Mouse (Mus musculus) cerebellum, postnatal 10 days (tissue): ENCODE measurements around the gene Rnf39.
A peak's percentile ranks its signal among the peaks of the same experiment; 100 is the strongest.

ENCODE experiments used
- DNase-seq, 2 experiments: peaks; one replicate each; pipeline ENCODE4 v3.0.0; 2021; ENCODE audit warnings: mixed read lengths in 2 of 2

Gene Rnf39

GRCm38 (mm10) chr17:36943691-36944090, 973 bp downstream of the Rnf39 start:
- no peak for DNase-seq

DNA sequence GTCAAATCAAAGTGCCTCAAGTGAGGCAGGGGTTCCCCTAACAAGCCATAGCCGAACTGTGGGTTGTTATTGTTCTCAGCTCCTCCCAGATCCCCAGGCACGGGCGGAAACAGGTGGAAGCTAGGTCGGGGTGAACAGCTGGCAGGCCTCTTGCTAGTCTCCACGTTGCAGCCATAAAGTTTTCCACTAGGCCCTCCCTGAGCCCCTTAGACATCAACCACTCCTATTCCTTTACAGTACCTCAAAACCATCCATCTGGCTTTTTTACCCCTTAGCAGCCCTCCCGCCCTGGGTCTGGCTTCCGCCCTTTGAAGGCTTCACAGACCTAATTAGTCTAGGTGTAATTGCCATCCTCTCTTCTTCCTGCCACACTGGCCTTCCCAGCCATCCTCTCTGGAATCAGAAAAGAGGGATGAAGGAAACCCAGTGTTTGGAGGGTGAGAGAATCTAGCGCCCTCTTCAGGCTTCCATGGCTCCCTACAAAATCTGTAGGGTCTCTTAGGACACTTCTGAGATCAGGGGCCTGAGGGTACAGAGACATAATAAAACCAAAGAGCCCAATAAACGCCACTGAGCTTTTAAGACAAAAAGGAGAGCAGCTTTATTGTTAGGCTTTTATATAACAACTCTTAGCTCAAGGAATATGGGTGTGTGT, 1.5 kb downstream of the Rnf39 start:
- DNase-seq, result peak; percentile 17 to 43

DNA sequence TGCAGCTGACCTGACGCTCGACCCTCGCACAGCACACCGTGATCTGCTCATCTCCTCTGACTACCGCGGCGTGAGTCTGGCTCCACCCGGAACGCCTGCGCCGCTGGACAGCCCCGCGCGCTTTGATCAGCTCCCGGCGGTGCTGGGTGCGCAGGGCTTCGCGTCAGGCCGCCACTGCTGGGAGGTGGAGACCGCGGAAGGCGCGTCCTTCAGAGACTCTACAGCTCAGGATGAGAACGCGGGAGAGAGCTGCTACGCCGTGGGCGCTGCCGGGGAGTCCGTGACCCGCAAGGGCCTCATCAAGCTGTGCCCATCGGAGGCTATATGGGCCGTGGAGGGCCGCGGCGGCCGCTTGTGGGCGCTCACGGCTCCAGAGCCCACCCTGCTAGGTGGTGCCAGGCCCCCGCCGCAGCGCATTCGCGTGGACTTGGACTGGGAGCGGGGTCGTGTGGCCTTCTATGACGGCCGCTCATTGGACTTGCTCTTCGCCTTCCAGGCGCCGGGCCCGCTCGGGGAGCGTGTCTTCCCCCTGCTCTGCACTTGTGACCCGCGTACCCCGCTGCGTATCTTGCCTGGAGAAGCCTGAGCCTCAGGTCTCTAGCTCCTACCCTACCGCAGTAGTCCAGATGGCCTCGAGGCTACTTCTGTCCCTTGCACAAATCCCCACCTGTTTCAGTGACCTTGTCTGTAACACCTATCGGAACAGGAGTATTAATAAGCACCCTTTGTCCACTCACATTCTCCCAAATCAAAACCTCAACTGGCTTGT, 4.5 kb downstream of the Rnf39 start:
- DNase-seq, result peak; percentile 83 to 87

DNA sequence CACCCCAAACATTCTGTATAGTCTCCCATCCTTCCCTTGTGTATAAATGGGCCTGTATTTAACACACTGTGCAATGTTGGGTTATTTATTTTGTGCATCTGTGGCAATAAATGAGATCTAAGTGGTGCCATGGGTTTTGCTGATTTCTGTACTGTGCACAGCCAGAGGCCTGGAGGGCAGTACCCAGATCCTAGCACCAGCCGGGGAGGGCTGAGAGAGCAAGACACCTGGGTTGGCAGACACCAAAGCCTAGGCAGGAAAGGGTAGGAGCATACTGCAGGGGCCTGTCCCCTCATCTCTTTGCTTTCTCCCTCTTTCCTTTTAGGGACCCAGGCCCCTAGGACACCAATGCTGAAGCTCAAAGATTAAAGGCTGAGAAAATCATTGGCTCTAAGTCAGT, 5.6 kb downstream of the Rnf39 start:
- DNase-seq, result no peak

DNA sequence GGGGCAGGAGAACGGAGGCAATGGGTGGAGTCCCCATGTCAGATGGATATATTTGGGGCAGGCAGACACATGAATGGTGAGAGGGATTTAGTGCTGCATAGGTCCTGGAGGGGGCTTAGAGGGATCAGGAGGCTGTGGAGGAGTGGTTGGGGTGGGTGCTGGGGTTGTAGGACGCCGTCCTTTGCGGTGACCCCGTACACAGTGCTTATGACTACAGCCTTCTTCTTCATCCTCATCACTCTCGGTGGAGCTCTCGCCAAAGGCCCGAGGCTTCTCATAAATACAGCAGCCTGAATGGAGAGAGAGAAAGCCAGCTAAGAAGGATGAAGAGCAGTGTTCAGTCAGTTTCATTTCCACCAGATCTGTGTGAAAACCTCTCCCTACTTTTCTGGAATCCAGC, 6.5 kb downstream of the Rnf39 start:
- DNase-seq, result no peak

GRCm38 (mm10) chr17:36950981-36951947, 8.5 kb downstream of the Rnf39 start, which contains the start of gene Ppp1r11:
Gene Ppp1r11 (minus strand): TSS chr17:36951741.
- peak; percentile 98 to 99 for DNase-seq

DNA sequence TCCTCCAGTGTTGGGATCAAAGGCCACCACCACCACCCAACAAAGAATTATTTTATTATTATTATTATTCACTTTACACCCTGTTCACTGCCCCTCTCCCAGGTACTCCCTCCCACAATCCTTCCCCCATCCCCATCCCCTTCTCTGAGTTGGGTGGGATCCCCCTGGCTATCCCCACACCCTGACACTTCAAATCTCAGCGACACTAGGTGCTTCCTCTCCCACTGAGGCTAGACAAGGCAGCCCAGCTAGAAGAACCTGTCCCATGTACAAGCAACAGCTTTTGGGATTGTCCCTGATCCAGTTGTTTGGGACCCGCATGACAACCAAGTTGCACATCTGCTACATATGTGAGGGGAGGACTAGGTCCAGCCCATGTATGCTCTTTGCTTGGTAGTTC, 9.9 kb downstream of the Rnf39 start:
- no peak for DNase-seq

GRCm38 (mm10) chr17:36953062-36953461, 10.3 kb downstream of the Rnf39 start:
- no peak for DNase-seq

GRCm38 (mm10) chr17:36957999-36958743, 15.5 kb downstream of the Rnf39 start, which contains the start of the genes Znrd1 and Znrd1as:
Gene Znrd1 (minus strand): TSS chr17:36958559.
Gene Znrd1as (plus strand): TSS chr17:36958592.
- peak; percentile 96 for DNase-seq

DNA sequence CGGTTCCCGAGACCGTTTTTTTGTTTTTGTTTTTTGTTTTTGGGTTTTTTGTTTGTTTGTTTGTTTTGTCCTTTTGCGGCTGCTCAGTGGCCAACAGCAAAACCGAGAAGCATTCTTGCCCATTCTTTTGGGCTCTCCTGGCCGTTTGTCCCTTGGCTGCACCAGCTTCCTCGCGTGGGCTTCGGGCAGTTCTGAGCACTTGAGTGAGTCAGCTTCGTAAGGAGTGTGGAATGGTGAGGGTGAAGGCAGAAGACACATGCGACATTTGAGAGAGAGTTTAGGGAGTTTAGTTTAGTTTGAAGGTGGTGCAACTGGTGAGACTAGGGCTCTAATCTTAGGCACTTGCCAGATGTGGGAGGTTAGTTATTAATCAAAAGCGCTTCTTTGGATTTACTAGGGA, 16.2 kb downstream of the Rnf39 start:
- no peak for DNase-seq

DNA sequence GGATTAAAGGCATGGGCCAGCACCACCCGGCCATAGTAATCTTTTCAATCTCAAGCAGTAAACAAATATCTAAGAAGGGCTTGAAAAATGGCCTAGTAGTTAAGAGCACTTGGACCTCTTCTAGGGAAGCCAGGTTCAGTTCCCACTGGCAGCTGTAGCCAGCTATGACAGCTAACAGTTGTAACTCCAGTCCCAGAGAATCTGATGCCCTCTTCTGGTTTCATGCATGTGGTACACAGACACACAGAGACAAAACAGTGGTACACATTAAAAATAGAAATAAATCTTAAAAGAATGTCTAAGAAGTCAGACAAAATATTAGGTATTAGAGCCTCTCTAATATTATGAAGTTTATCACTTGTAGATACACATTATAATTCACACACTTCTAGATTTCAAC, 18.4 kb downstream of the Rnf39 start:
- DNase-seq, result no peak

- DNase-seq, result no peak
Observed at GRCm38 (mm10) chr17:36966875-36967274, 24.2 kb downstream of the Rnf39 start.

DNA sequence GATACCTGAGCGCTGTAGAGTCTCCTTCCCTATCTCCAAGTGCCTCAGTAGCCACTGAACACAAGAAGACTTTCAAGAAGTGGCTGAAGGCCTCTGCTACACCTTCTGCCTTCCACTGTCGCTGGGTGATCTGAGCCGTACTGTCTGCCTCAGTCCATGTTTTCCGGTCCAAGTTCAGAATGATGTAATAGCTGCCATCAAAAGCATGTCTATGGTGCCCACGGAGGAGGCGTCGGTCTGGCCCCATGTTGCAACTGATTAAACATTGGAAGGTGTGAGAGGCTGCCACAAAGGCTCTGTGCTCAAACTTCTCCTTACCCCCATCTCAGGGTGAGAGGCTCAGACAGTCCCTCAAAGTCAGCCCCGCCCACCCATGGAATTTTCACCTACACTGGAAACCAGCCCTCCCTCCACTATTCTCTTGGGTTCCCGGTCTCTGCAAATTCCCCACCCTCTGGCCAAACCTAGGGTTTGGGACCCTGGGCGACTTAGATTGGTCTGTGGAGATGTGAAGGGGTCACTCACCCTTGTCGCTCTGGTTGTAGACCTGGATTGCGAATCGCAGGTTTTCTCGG, 27.7 kb downstream of the Rnf39 start:
- no peak for DNase-seq

- no peak for DNase-seq
Observed at GRCm38 (mm10) chr17:36971172-36971850, 28.6 kb downstream of the Rnf39 start.

DNA sequence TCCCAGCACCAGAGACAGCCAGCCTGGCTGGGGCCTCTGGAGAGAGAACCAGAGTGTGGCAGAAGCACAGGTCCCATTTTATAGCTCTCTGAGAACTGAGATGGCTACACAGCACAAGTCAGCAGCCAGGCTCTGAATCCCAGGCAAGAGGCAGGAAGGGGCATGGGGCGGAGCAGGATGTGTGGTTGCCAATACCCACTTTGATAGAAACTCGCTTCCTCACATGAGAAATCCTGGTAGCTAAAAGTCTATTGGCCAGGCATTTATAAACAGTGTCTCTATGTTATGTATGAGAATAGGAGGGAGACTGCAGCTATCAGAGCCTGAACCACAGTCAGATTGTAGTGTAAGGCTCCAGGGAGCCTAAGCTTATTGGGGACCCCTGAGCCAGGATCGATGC, 30.1 kb downstream of the Rnf39 start:
- DNase-seq, result no peak

DNA sequence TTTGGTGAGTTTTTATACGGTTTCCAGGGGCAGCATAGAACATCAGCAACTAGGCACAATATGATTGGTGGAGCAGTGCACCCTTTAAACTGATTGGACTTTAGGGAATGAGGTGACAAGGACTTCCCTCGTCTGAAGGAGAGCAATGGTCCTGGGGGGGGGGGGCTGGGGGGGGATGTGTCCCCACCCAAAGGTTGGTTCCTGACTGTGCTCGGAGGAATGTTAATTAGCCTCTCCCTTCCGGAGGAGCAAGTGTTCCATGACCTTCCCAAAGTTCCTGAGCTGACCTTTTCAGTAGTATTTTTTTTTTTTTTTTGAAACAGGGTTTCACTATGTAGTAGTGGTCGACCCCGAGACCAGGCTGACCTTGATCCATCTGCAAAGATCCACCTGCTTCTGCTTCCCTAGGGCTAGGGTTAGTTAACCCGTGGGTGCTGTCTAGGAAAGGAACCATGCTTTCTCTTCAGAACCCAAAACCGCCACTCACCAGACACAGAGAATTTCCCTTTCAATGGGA, 30.6 kb downstream of the Rnf39 start:
- DNase-seq, result no peak

GRCm38 (mm10) chr17:36981221-36981813, 38.6 kb downstream of the Rnf39 start, which contains the start of gene 2410137M14Rik:
Gene 2410137M14Rik (minus strand): TSS chr17:36981237.
- no peak for DNase-seq

- no peak for DNase-seq
Observed at GRCm38 (mm10) chr17:36981845-36982244, 39.1 kb downstream of the Rnf39 start.

DNA sequence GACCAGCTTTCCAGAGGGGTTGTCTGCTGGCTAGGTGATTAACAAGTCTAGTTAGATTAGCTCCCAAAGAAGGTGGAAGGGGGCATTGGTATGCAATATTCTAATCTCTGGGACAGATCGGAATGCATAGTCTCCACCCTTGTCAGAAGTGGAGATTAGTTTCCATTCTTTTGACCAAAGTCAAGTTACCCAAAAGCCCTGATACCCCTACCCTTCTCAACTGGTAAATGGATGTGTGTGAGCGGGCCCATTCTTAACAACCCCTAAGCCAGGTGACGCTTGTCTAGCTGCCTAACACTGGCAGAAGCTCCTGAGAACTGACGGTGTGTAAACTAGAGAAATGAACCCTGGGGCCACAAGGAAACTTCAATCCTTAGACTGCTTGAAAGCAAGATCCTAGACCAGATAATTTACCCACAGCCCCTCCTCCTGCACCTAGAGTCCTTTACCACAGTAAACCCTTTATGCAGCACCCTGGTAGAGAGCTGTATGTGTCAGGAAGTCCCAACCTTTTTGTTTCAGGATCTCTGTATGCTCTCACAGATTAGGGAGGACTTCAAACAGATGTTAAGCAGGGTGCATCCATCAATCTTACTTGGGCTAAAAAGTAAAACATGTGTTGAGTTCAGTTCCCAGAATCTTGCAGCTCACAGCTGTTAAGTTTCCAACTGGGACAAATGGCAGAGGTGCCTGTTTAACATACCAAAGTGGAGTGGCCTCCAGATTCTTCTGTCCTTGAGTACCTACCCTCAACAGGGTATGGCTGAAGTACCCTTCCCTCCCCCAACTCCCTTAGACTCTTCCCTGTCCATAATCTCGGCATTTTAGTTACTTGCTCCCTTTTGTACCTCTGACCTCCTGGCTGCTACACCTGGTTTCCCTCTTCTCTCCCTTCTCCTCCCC, 39.8 kb downstream of the Rnf39 start:
- DNase-seq, result no peak
